Mouse (Mus musculus): ENCODE measurements around the gene Rtn2.

- TF ChIP-seq POLR2A (IDR thresholded peaks at IDR 0.05; ENCODE audit: low read depth, low read length) (no peak), CTCF (IDR thresholded peaks at IDR 0.05; ENCODE audit: extremely low read depth, insufficient read depth, insufficient read length, insufficient replicate concordance) (no peak)
Observed at GRCm38 (mm10) chr7:19238344-19238743, 44.1 kb upstream of the Rtn2 start.
